Mouse (Mus musculus) forebrain, embryonic 13.5 days (tissue): Measurements from ENCODE around the gene Acot7. TPM values are rescaled to one million over a fixed set of nuclear protein-coding genes. Genes with fewer than 3 reads are reported as not detected.

ENCODE experiments used
- ATAC-seq: fragments of 200-750 bp; cut with Nextera tagmentation; 2 replicates; pipeline ENCODE4 v1.8.0; 2017
- H3K27ac ChIP-seq: fragments of 300-500 bp; sonication (generic); 2 replicates; pipeline ENCODE4 v1.5.1; 2015; ENCODE audit warnings: inconsistent platforms, mild to moderate bottlenecking, moderate library complexity
- H3K27me3 ChIP-seq: fragments of 300-500 bp; sonication (generic); 2 replicates; pipeline ENCODE4 v1.6.1; 2015; ENCODE audit warnings: mild to moderate bottlenecking, inconsistent platforms
- H3K36me3 ChIP-seq: fragments of 300-500 bp; sonication (generic); 2 replicates; pipeline ENCODE4 v1.6.1; 2015; ENCODE audit warnings: mild to moderate bottlenecking, inconsistent platforms; ENCODE audit not compliant: poor library complexity, severe bottlenecking
- H3K4me1 ChIP-seq: fragments of 300-500 bp; sonication (generic); 2 replicates; pipeline ENCODE4 v1.6.1; 2015; ENCODE audit warnings: inconsistent platforms
- H3K4me2 ChIP-seq: fragments of 300-500 bp; sonication (generic); 2 replicates; pipeline ENCODE4 v1.6.1; 2015; ENCODE audit warnings: inconsistent platforms, mild to moderate bottlenecking, moderate library complexity
- H3K4me3 ChIP-seq: fragments of 300-500 bp; sonication (generic); 2 replicates; pipeline ENCODE4 v1.5.1; 2015; ENCODE audit warnings: mild to moderate bottlenecking, inconsistent platforms
- H3K9ac ChIP-seq: fragments of 300-500 bp; sonication (generic); 2 replicates; pipeline ENCODE4 v1.6.1; 2015; ENCODE audit warnings: mild to moderate bottlenecking, inconsistent platforms
- H3K9me3 ChIP-seq: fragments of 300-500 bp; sonication (generic); replicated peaks from 2 replicates; pipeline ENCODE4 v1.6.1; 2016; ENCODE audit warnings: inconsistent platforms
- WGBS: fragments of 180-500 bp; shearing (Covaris S2); methylation state at CpG from one replicate; pipeline ENCODE4 v1.1.7; 2015; 5-methylcytosine and 5-hydroxymethylcytosine counted together
- polyA plus RNA-seq: library from polyadenylated mRNA; unstranded; fragments of >200 nt; fragmentation: Nextera tagmentation; extraction: Ambion mirVana; gene quantifications from 2 replicates; pipeline ENCODE4 v1.2.1, GENCODE M21; 2015

The Acot7 gene
- polyA plus RNA-seq, 1 experiment from 2014 or later, result 126 TPM

GRCm38 (mm10) chr4:152239974-152240373 lies 62.0 kb downstream of the Acot7 start:
- no peak overlapping the region for H3K27ac ChIP-seq
- H3K4me2 ChIP-seq, result no peak overlapping the region
- ATAC-seq, result no peak
- WGBS, result 70% methylated on average over 4 of the region's 4 CpGs
- no peak overlapping the region for H3K4me3 ChIP-seq
- no peaks in the 10 kb centered on the region for H3K9me3 ChIP-seq
- H3K27me3 ChIP-seq, result no peaks in the 10 kb centered on the region
- no peak overlapping the region for H3K9ac ChIP-seq
- H3K36me3 ChIP-seq, result peaks cover 27% of the 10 kb centered on the region; the same call in 1 of the 2 replicates
- H3K4me1 ChIP-seq, result no peaks in the 10 kb centered on the region

GRCm38 (mm10) chr4:152243241-152243891 lies 65.4 kb downstream of the Acot7 start:
- Histone ChIP-seq H3K4me2 (no peak overlapping the region), H3K27me3 (no peaks in the 10 kb centered on the region), H3K4me3 (no peak overlapping the region), H3K9ac (no peak overlapping the region), H3K9me3 (no peaks in the 10 kb centered on the region), H3K4me1 (peaks cover 12% of the 10 kb centered on the region; the same call in 1 of the 2 replicates), H3K27ac (no peak overlapping the region), H3K36me3 (peaks cover 14% of the 10 kb centered on the region; the same call in 1 of the 2 replicates)
- 87% methylated on average over 9 of the region's 9 CpGs for WGBS
- no peak for ATAC-seq

- 94% methylated on average over 8 of the region's 8 CpGs for WGBS
- Histone ChIP-seq H3K4me1 (peaks cover 12% of the 10 kb centered on the region; the same call in 1 of the 2 replicates), H3K4me2 (no peak overlapping the region)
Measured at GRCm38 (mm10) chr4:152243969-152244368, 66.0 kb downstream of the Acot7 start.

GRCm38 (mm10) chr4:152244545-152245522 lies 66.9 kb downstream of the Acot7 start:
- ATAC-seq, result no peak

More at GRCm38 (mm10) chr4:152243969-152244368, 66.0 kb downstream of the Acot7 start:
- no peak overlapping the region for H3K4me3 ChIP-seq
- no peak overlapping the region for H3K27ac ChIP-seq
- no peak for ATAC-seq
- H3K9ac ChIP-seq, result no peak overlapping the region
- H3K27me3 ChIP-seq, result no peaks in the 10 kb centered on the region
- peaks cover 14% of the 10 kb centered on the region; the same call in 1 of the 2 replicates for H3K36me3 ChIP-seq
- H3K9me3 ChIP-seq, result no peaks in the 10 kb centered on the region

GRCm38 (mm10) chr4:152246011-152246410 lies 68.1 kb downstream of the Acot7 start:
- no peak overlapping the region for H3K9ac ChIP-seq
- H3K27ac ChIP-seq, result no peak overlapping the region
- no peak for ATAC-seq
- H3K4me2 ChIP-seq, result no peak overlapping the region
- H3K4me3 ChIP-seq, result no peak overlapping the region
- H3K27me3 ChIP-seq, result no peaks in the 10 kb centered on the region
- WGBS, result 75% methylated on average over 6 of the region's 6 CpGs
- no peaks in the 10 kb centered on the region for H3K9me3 ChIP-seq
- H3K4me1 ChIP-seq, result peaks cover 12% of the 10 kb centered on the region; the same call in 1 of the 2 replicates
- H3K36me3 ChIP-seq, result 0 out of 2 replicates have a peak, but pooled peaks cover 6% of the 10 kb centered on the region

More at GRCm38 (mm10) chr4:152244545-152245522, 66.9 kb downstream of the Acot7 start:
- Histone ChIP-seq H3K4me3 (no peak overlapping the region), H3K27ac (no peak overlapping the region), H3K9me3 (no peaks in the 10 kb centered on the region), H3K27me3 (no peaks in the 10 kb centered on the region), H3K4me2 (no peak overlapping the region), H3K4me1 (peaks cover 12% of the 10 kb centered on the region; the same call in 1 of the 2 replicates), H3K36me3 (peaks cover 14% of the 10 kb centered on the region; the same call in 1 of the 2 replicates), H3K9ac (0 out of 2 replicates have a peak overlapping the region, but pooled peaks have one; percentile 12)
- 89% methylated on average over 11 of the region's 11 CpGs for WGBS

GRCm38 (mm10) chr4:152247195-152247594 lies 69.3 kb downstream of the Acot7 start:
- Histone ChIP-seq H3K9me3 (no peaks in the 10 kb centered on the region), H3K27ac (no peak overlapping the region), H3K4me3 (no peak overlapping the region), H3K9ac (no peak overlapping the region), H3K27me3 (no peaks in the 10 kb centered on the region), H3K36me3 (0 out of 2 replicates have a peak, but pooled peaks cover 6% of the 10 kb centered on the region), H3K4me2 (no peak overlapping the region), H3K4me1 (peaks cover 12% of the 10 kb centered on the region; the same call in 1 of the 2 replicates)
- no peak for ATAC-seq
- 82% methylated on average over 3 of the region's 3 CpGs for WGBS

GRCm38 (mm10) chr4:152250615-152251014 lies 72.7 kb downstream of the Acot7 start:
- ATAC-seq, result no peak
- Histone ChIP-seq H3K4me3 (no peak overlapping the region), H3K4me1 (0 out of 2 replicates have a peak, but pooled peaks cover 8% of the 10 kb centered on the region), H3K4me2 (no peak overlapping the region), H3K9me3 (no peaks in the 10 kb centered on the region), H3K27ac (no peak overlapping the region), H3K9ac (no peak overlapping the region), H3K36me3 (peaks cover 21% of the 10 kb centered on the region), H3K27me3 (no peaks in the 10 kb centered on the region)
- WGBS, result 90% methylated on average over 6 of the region's 6 CpGs

GRCm38 (mm10) chr4:152253183-152253759 lies 75.3 kb downstream of the Acot7 start:
- H3K4me3 ChIP-seq, result no peak overlapping the region
- no peaks in the 10 kb centered on the region for H3K9me3 ChIP-seq
- ATAC-seq, result no peak
- H3K9ac ChIP-seq, result no peak overlapping the region
- WGBS, result 80% methylated on average over 9 of the region's 9 CpGs
- H3K27ac ChIP-seq, result no peak overlapping the region
- H3K36me3 ChIP-seq, result peaks cover 21% of the 10 kb centered on the region
- no peak overlapping the region for H3K4me2 ChIP-seq
- 0 out of 2 replicates have a peak, but pooled peaks cover 7% of the 10 kb centered on the region for H3K4me1 ChIP-seq
- no peaks in the 10 kb centered on the region for H3K27me3 ChIP-seq

GRCm38 (mm10) chr4:152257070-152257469 lies 79.1 kb downstream of the Acot7 start:
- Histone ChIP-seq H3K4me2 (no peak overlapping the region), H3K4me3 (no peak overlapping the region), H3K27me3 (no peaks in the 10 kb centered on the region), H3K27ac (peak overlapping the region; percentile 26; the same call in 1 of the 2 replicates), H3K9ac (no peak overlapping the region), H3K36me3 (peaks cover 30% of the 10 kb centered on the region), H3K9me3 (no peaks in the 10 kb centered on the region), H3K4me1 (0 out of 2 replicates have a peak, but pooled peaks cover 10% of the 10 kb centered on the region)
- 70% methylated on average over 6 of the region's 6 CpGs for WGBS
- peak; percentile 59 for ATAC-seq

GRCm38 (mm10) chr4:152260451-152260850 lies 82.5 kb downstream of the Acot7 start:
- ATAC-seq, result no peak
- H3K9ac ChIP-seq, result no peak overlapping the region
- H3K4me2 ChIP-seq, result no peak overlapping the region
- peaks cover 22% of the 10 kb centered on the region for H3K4me1 ChIP-seq
- no peak overlapping the region for H3K4me3 ChIP-seq
- no peaks in the 10 kb centered on the region for H3K27me3 ChIP-seq
- WGBS, result 94% methylated on average over 8 of the region's 8 CpGs
- H3K9me3 ChIP-seq, result no peaks in the 10 kb centered on the region
- peaks cover 18% of the 10 kb centered on the region for H3K36me3 ChIP-seq
- no peak overlapping the region for H3K27ac ChIP-seq

GRCm38 (mm10) chr4:152262187-152262586 lies 84.3 kb downstream of the Acot7 start:
- Histone ChIP-seq H3K4me1 (peaks cover 31% of the 10 kb centered on the region), H3K4me2 (no peak overlapping the region), H3K9ac (no peak overlapping the region), H3K27ac (no peak overlapping the region), H3K4me3 (no peak overlapping the region), H3K9me3 (no peaks in the 10 kb centered on the region), H3K27me3 (no peaks in the 10 kb centered on the region), H3K36me3 (peaks cover 19% of the 10 kb centered on the region)
- 71% methylated on average over 9 of the region's 9 CpGs for WGBS
- ATAC-seq, result no peak
